Mouse (Mus musculus) spleen, adult 2 months (tissue): ENCODE data around the gene Nos3.

Experiments used
- CTCF ChIP-seq: fragments of 200-500 bp; IDR thresholded peaks from 2 replicates; pipeline ENCODE4 v1.5.1; 2011; ENCODE audit warnings: mild to moderate bottlenecking, inconsistent platforms; ENCODE audit not compliant: insufficient read depth, insufficient read length, insufficient replicate concordance; ENCODE audit errors: extremely low read depth
- POLR2A ChIP-seq: fragments of 200-500 bp; IDR thresholded peaks from 2 replicates; pipeline ENCODE4 v1.6.1; 2011; ENCODE audit warnings: low read depth, low read length, inconsistent platforms

DNA sequence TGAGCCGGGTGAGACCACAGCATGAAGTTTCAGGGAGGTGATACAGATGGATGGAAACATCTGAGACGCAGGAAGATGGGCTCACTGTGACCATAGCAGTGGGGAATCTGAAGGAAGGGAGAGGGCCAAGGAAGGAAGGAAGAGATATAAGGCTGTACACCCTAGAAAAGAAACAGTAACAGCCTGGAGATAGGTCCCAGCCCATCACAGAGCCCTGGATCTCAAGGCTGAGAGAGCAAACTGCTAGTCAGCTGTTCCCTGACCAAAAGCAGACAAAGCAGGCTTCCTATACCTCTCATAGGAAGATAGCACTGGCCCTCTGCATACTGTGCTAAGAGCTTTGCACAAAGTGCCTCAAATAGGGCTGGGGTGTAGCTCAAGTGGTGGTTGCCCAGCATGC, 14.1 kb downstream of the Nos3 start:
- TF ChIP-seq CTCF, result no peak
- no peak for TF ChIP-seq POLR2A
